Mouse (Mus musculus): ENCODE results near the gene Ubn1. TPM values are rescaled to one million over a fixed set of nuclear protein-coding genes. Genes with fewer than 3 reads are reported as not detected.

The Ubn1 gene
- 10 to 100 TPM; 30.5 to 37.4 TPM for total RNA-seq (2021)
- long read RNA-seq, experiment 1, full-length matches to known transcripts = 3 of 9 reads
- long read RNA-seq, experiment 1, partial matches to known transcripts = 6 of 9 reads
- long read RNA-seq, experiment 1, other reads (novel, unspliced or antisense) = 0 of 9 reads
- long read RNA-seq, experiment 2, partial matches to known transcripts = 50 of 53 reads
- long read RNA-seq, experiment 2, other reads (novel, unspliced or antisense) = 3 of 53 reads

DNA sequence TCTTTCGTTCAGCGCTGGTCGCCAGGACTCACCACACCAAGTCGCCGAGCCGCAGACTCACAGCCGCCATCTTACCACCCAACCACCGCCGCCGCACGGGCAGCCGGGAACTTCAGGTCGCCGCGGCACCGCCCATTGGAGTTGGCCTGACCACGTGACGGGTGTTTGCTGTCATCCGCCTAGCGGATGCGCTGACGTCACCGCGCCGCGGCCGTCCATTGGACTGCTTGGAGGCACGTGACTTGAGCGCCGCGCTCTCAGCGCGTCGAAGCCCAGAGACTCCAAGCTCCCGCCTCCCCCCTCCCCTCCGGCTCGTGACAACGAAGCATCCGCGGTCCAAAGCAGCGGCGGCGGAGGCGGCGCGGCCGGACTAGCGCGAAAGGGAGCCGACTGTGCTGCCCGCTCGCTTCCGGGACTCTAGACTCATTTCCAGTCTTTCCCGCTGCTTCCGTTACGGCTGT is at the start of gene Ubn1, which contains the start of gene Glyr1:
Ubn1 (plus strand) TSS at position 284 of the 461 bp plus-strand sequence.
Glyr1 (minus strand) TSS at position 90 of the 461 bp plus-strand sequence.
- DNase-seq (ENCODE audit: low spot score in 2 of 2) = peak; percentile 96 to 97

GRCm38 (mm10) chr16:5000611-5001010 is 49.2 kb upstream of the Ubn1 start:
- DNase-seq (ENCODE audit: low spot score in 2 of 2) = no peak

GRCm38 (mm10) chr16:5007067-5007466 is 42.8 kb upstream of the Ubn1 start, which contains the start of gene Smim22:
Gene Smim22 (plus strand): TSS chr16:5007288.
- no peak for DNase-seq (ENCODE audit: low spot score in 2 of 2)

GRCm38 (mm10) chr16:5007492-5007891 is 42.4 kb upstream of the Ubn1 start:
- no peak for DNase-seq (ENCODE audit: low spot score in 2 of 2)

- no peak for DNase-seq (ENCODE audit: low spot score in 2 of 2)
Observed at GRCm38 (mm10) chr16:5008076-5008475, 41.8 kb upstream of the Ubn1 start.

DNA sequence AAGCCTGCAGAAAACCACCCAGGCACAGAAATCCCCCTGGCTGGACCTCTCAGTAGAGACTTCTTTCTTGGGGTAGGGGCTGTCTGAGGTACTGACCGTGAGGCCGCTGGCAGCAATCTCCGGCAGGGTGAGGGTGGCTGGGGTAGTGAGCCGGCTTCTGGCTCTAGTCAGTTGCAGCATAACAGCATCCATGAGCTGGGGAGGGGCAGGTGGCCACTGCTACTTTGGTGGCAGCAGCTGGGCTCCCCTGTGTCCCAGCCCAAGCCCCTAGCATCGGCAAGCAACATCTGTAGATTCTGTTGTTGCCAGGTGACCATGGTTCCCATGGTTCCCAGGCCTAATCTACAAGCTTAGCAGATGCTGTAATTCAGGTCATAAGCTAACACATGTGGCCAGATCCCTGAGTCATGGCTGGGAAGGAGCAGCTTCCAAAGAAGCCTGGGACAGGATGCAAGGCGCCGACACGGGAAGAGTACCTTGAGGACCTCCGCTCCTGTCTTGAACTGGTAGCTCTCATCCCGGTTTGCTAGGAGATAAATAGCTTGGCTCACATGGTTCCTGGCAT is 39.4 kb upstream of the Ubn1 start:
- no peak for DNase-seq (ENCODE audit: low spot score in 2 of 2)

GRCm38 (mm10) chr16:5011285-5011684 is 38.6 kb upstream of the Ubn1 start:
- DNase-seq (ENCODE audit: low spot score in 2 of 2) = no peak

GRCm38 (mm10) chr16:5012036-5013005 is 37.5 kb upstream of the Ubn1 start:
- no peak for DNase-seq (ENCODE audit: low spot score in 2 of 2)

DNA sequence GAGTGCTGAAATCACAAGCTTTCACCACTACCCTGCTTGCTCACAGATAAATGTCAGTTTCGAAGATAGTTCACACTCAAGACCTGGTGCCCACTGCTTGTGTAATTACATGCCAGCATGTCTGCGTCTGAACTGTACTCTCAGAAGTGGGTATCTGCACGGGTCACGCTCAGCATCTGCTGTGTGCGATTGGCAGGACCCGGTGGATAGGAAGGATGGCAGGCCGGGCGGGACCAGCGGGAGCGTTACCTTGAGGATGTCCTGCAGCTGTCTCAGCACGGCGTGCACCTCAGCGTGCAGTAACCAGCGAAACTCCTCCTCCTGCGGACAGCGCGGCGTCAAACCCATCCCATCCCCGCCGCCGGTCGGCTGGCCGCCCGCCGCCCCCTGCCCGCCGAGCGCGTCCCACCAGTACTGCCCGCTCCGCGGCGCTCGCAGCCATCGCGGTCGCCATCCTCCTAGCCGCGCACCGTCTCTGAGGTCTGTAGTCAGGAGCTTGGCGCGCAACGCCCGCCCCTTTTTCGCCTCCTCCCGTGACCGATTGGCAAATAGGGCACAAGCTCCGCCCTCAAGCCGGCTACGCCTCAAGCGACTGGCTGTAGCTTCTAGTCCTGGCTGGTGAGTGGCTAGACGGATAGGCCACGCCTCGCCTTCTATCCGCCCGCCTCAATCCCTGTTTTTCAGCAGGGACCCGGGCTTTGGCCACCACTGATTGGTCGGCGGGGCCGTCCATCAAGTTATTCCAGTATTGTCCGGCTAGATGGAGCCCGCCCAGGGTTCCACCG is 36.6 kb upstream of the Ubn1 start, which contains the start of gene Rogdi:
Rogdi (minus strand) TSS at position 500 of the 785 bp plus-strand sequence.
- peak; percentile 87 to 93 for DNase-seq (ENCODE audit: low spot score in 2 of 2)

GRCm38 (mm10) chr16:5014578-5014977 is 35.3 kb upstream of the Ubn1 start:
- DNase-seq (ENCODE audit: low spot score in 2 of 2) = no peak

DNA sequence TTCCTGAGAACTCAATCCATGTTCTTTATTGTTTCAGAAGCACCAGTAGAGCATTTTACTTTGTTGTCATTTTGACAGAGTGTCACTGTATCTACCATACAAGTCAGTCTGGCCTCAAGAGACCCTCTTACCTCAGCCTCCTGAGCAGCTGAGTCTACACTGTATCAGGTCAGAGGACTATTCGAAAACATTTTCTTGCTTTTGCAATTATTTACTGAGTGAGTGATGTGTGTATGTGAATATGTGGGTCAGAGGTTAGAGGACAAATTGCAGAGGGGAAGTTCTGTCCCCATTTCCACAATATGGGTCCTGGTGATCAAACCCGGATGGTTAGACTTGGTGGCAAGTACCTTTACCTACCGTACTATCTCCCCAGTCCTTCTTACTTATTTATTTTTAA is 25.8 kb upstream of the Ubn1 start:
- no peak for DNase-seq (ENCODE audit: low spot score in 2 of 2)

DNA sequence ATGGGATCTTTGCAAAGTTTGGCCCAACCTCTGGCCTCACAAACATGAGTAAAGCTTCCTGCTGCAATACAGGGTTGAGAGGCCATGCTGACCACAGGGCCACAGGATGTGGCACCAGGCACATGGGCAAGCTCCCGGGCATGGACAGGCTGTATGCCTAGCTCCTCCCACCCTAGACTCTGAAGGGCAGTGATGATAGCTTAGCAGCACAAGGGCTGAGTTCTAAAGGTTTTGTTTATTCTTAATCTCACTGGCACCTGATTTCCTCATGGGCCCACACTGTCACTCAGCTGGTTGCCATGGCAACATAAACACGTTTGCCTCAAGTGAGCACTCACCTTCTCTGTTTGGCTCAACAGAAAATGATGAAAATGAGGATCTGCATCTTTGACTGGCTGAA is 20.0 kb upstream of the Ubn1 start:
- DNase-seq (ENCODE audit: low spot score in 2 of 2) = no peak

GRCm38 (mm10) chr16:5035591-5035990 is 14.3 kb upstream of the Ubn1 start:
- no peak for DNase-seq (ENCODE audit: low spot score in 2 of 2)

DNA sequence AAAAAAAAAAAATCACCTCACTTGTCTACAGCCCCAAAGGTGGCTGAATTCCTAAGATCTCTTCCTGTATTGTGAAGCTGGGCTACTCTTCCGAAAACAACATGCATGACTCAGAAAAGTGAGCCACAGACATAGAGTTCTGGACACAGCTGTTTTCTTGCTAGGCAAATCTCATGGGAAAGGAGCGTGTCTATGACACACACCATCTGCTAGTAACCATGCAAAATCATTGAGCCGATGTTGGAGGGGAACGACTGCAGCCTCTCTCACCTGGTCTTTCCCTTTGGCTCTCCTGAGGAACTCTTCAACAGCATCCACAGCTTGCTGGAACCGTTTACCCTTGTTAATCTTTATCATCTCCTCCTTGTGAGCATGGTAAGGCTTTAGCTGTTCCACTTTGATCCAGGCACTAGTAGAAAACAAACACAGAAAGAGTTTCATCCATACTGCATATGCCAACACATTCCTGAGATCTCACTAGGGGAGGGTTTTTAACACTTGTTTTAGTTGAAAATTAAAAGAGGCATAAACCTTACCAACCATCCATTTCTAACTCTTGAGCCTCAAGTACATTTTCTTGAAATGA is 13.1 kb upstream of the Ubn1 start:
- DNase-seq (ENCODE audit: low spot score in 2 of 2) = no peak

- no peak for DNase-seq (ENCODE audit: low spot score in 2 of 2)
Observed at GRCm38 (mm10) chr16:5045322-5045721, 4.5 kb upstream of the Ubn1 start.

DNA sequence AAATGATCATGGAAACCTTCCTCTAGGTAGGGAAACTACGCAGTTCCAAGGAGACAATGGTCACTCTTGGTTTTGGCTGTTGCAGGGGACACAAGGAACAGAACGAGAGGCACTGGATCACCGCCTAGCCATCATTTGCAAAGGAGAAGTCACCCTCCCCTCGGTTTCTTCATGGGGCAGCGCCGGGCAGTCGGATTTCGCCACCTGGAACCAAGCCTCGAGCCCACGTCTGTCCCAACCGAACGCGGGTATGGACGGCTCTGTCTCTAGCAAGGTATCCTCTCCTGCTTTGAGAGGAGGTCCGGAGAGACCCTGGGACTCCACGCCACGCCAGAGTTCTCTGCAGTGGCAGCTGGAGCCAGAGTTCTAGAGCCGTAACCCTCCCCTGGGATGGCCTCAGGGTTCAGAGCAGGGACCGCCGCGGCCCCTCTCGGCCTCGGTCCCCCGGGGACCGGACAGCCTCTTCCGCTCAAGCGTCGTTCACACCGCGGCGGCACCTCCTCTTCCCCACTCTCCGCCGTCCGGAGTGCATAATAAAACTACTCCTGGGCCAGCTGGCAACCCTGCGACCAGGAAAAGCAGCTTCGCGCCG is 579 bp upstream of the Ubn1 start:
- no peak for DNase-seq (ENCODE audit: low spot score in 2 of 2)

DNA sequence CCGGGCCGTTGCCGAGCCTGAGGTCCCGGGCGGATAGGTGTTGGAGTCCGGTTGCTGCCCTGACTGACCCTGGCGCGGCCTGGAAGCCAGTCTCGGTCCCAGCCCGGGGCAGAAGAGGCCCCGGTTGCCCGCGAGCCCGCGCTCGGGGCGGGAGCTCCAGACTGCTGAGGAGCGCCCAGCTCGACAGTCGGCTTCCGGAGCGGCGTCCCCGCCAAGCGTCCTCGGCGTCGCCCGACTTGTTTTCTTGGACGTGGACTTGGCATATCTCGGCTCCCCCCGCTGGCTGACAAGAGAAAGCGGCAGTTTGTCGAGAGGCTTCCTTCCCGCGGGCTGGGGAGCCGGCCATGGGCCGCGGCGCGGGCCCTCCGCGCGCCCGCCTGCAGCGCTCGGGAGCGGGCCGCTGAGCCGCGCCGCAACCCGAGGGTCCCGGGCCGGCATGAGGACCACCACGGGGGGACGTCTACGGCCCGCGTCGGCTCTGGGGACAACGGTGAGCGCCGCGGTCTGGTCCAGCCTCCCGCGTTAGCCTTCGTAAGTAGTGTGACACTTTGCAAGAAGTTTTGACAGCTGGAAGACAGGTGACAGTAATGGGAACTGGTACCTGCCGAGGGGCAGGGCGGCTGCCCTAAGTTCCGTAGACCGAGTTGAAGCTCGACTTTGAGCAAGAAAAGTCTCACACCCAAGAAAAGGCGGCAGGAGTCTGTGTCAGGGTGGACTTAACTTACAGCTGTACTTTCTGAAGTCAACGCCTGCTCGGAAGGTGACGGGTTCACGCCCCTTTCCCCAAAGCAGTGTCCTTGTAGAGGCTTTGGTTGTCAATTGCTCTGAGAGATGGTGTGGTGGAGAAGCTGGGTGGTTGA is 624 bp downstream of the Ubn1 start:
- DNase-seq (ENCODE audit: low spot score in 2 of 2) = peak; percentile 74 to 76

GRCm38 (mm10) chr16:5058114-5058513 is 8.3 kb downstream of the Ubn1 start:
- no peak for DNase-seq (ENCODE audit: low spot score in 2 of 2)

DNA sequence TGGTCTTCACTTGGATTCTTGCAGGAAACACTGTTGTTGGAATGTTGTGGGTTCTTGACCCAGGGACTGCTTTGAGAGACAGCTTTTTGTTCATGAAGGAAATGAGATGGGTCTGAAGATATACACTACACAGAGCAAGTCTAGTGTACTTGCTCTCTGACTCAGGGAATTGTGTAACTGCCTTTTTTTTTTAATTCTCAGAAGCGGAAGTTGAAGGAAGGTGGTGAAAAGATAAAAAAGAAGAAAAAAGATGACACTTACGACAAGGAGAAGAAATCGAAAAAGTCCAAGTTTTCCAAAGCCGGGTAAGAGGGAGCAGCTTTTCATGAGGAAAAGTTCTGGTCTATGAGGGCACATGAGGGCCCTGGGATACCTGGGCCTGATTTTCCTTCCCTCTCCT is 13.6 kb downstream of the Ubn1 start:
- no peak for DNase-seq (ENCODE audit: low spot score in 2 of 2)
